Mouse (Mus musculus) heart, postnatal 36 days (tissue): ENCODE results near the gene Nudt2. TPM values are rescaled to one million over a fixed set of nuclear protein-coding genes. Genes with fewer than 3 reads are reported as not detected.

ENCODE experiments used
- DNase-seq, 2 experiments: peaks; one replicate each; pipeline ENCODE4 v3.0.0; 2021 to 2022
- intact Hi-C: fragments of 180-260 bp; cut with DNase I; formaldehyde crosslinking; loops from one replicate; pipeline ENCODE4 v1.15.1; 2025
- total RNA-seq, 2 experiments: library from RNA; stranded (reverse); gene quantifications; 2 replicates each; pipeline ENCODE4 v1.2.3; 2021

Gene Nudt2
- total RNA-seq, 2 experiments from 2014 or later, result 29.0 to 32.7 TPM

DNA sequence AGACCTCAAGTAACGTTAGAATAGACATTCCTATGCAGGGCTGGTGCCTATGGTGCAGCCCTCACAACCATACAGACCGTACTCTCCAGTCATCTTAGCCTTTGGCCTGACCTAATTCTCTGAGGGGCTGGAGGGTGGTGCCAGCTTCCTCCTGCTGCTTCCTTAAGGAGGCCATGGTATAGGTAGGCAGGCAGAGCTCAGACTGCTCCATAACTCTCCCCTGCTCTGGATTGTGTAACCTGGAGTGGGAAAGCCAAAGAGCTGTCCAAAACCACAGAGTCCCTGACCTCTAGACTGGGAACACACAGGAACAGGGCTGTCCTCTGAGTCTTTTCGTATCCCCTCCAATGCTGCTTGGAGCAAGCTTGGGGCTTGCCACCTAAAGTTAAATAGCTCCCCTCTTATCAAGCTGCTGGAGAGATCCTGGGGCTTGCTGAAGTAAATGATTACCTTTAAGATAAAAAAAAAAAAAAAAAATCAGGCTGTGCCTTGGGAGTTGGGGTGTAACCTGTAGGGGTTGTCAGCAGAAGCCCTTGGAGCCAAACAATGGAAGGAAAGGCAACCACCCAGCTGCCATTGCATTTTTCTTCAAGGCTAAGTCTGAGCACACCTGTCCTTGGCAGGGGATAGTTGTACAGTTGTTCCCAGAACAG is 28.6 kb downstream of the Nudt2 start:
- intact Hi-C loops, result no loop called here

GRCm38 (mm10) chr4:41494378-41494777 is 29.4 kb downstream of the Nudt2 start:
- intact Hi-C loops, result no loop called here
- DNase-seq, result no peak

More for the DNA sequence above, 28.6 kb downstream of the Nudt2 start:
- DNase-seq, result no peak

DNA sequence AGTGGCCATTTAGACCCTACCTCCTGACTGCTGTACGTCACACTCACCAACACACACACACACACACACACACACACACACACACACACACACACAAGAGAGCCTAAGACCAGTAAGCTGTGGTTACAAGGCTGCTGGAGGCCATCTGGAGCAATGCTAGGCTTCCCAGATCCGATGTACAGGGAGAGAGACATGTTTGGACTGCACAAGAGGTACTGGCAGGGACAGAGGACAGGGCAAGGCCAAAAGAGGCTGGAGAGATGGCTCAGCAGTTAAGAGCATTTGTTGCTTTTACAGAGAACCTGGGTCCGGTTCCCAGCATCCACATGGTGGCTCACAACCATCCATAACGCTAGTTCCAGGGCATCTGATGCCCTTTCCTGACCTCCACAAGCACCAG is 30.1 kb downstream of the Nudt2 start:
- intact Hi-C loops, result no loop called here
- no peak for DNase-seq

DNA sequence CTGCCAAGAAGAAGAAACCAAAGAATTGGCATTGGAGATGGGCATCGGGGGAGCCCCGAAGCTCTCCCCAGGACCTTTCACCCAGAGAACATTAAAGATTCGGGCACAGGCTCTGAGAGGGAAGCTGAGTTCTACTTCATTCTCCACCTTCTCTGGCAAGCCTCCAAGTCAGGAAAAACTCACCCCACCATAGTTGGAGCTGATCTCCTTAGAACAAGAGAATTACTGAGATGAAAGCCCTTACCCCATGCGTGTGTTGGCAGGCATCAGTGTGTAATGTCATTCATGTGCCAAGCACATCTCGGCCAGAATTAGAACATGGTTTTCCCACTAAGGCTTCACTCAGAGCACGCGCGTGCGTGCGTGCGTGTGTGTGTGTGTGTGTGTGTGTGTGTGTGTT is 30.9 kb downstream of the Nudt2 start:
- DNase-seq, result no peak
- intact Hi-C loops, result no loop called here

DNA sequence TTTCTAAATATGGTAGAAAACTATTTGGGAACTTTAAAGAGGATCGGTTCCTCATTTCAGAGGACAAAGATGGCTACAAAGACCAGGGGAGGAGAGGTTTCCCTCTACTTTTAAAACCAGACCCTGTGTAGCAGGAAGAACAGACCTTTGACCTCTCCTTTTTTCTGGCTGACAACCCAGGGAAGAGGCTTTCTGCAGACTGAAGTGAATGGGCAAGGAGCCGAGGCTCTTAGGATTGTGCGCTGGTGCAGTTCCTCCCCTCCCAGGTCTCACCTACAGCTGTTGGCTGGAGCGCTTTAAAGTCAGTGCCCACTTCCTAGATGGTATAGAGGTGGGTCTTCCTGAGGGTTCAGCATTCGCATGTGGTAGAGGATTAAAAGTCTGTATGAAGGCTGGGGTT is 32.1 kb downstream of the Nudt2 start:
- intact Hi-C loops, result no loop called here
- no peak for DNase-seq

- intact Hi-C loops, result no loop called here
- no peak for DNase-seq
Measured at GRCm38 (mm10) chr4:41497579-41497978, 32.6 kb downstream of the Nudt2 start.

DNA sequence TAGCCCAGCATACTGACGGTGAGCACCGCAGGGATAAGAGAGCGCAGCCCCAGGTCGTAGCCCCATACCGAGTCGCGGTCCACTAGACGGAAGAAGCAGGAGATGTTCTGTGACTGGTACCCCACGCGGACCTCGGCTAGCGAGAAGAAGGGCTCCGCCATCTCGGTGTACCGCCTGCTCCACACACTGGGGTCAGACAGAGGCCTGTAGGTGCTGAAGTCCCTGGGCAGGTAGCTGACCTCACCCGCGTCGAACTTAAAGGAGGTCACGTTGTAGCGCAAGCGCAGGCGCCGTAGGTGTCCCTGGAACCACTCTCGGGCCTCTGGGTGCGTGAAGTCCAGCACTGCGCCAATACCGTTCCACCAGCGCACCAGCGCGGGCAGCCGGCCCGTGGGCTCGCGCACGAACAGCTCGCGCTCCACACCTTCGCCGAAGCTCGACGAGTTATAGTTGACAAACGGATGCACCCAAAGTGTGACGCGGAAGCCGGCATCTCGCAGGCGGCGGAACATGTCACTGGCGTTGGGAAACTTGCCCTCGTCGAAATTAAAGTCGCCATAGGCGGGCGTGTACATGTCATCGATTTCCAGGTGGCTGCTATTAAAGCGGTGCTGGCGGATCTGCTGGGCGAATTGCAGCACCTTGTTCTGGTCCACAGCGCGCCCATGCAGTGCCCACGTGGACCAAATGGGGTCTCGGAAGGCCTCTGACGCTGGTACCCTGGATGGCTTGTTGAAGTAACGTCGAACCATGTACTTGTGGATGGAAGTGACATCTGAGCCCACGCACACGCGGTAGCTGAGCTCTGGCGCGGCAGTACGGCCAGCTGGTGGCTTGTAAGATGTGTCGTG is 33.3 kb downstream of the Nudt2 start:
- intact Hi-C loops, result no loop called here
- no peak for DNase-seq

- DNase-seq, result no peak
- intact Hi-C loops, result no loop called here
Measured at GRCm38 (mm10) chr4:41498921-41499391, 34.0 kb downstream of the Nudt2 start.

GRCm38 (mm10) chr4:41499619-41500018 is 34.7 kb downstream of the Nudt2 start:
- DNase-seq, result no peak
- intact Hi-C loops, result no loop called here

DNA sequence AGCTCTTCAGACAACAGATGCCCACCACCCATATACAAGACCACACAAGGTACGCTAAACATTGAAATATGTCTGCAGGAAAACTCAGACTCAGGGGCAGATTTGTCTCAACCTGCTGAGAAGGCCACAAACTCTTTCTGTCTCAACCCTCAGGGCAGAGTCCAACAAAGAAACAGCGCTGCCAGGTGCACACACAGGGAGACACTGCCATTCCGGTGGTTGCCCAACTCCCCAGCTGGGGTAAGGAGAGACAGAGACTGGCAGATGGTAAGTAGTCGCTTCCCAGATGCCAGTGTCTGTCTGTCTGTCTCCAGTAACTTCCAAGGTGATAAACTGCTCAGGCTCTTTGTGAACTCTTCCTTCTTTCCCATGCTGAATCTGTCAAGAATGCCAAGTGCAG is 35.8 kb downstream of the Nudt2 start:
- DNase-seq, result no peak
- intact Hi-C loops, result no loop called here

- intact Hi-C loops, result no loop called here
- DNase-seq, result no peak
Measured at GRCm38 (mm10) chr4:41502171-41502940, 37.4 kb downstream of the Nudt2 start.

DNA sequence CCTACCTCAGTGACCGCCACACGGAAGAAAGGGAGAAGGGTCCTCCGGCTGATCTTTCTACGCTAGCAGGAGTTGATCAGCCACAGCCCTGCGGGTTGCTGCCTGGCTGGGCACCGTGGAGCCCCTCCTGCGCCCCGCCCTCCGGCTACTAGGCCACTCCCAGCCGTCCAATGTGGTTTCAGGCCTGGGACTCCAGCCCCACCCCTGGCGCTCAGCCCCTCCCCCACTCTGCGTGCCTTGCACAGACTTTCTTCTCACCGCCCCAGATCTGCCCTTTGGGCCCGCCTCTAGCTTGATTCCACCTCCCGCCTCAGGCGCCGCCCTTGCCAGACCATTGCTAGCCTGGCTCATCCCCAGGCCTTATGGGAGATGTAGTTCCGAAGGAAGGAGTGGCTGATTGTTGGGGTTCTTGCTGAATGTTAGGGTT is 38.0 kb downstream of the Nudt2 start, which contains the start of gene AI464131:
AI464131 (minus strand) TSS at position 91 of the 427 bp plus-strand sequence.
- intact Hi-C loops, result no loop called here
- DNase-seq, result peak; percentile 93 to 96

DNA sequence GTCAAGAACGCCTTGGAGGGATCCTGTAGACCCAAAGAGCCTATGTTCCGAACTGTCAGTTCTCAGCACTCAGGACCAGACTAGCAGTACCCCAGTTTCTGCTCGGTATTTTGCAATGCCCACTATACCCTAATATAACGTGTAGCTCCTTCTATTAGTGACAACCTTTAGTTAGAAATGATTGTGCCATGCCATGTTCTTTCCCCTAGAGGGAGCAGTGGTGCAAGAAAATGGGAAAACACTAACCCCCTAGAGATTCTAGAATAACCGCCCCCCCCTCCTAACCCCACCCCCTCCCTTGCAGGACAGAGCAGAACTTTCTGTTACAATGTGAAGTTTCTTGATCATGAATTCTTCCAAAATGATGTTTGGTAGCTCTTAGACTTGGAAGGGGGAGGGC is 39.4 kb downstream of the Nudt2 start:
- intact Hi-C loops, result no loop called here
- DNase-seq, result no peak

DNA sequence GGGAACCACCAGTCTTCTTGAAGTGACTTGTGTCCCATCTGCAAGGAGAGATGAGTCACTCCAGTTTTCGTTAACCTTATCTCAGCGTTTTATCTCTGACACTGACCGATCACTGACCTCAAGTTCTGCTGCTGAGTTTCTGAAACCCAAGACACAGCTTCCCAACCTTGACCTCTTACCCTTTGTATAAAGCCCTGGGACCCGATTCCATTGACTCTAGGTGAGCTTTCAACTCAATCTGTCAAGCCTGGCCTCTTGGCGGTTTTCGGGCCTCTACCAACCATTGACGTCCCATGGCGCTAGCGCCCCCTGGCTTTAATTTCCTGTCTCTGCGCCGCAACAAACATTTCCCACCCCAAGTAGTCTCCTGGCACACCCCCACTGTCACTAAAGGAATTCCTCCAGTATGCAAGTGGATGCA is 40.2 kb downstream of the Nudt2 start:
- no peak for DNase-seq
- intact Hi-C loops, result no loop called here

DNA sequence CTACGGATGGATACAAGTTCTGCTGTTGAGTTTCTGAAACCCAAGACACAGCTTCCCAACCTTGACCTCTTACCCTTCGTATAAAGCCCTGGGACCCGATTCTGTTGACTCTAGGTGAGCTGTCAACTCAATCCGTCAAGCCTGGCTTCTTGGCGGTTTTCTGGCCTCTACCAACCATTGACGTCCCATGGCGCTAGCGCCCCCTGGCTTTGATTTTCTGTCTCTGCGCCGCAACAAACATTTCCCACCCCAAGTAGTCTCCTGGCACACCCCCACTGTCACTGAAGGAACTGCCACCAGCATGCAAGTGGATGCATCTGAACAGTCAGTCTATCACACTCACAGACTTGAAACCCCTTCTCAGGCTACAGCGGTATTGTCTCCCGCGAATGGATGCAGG is 41.2 kb downstream of the Nudt2 start:
- intact Hi-C loops, result loop anchor here (2.0 kb wide), 1 partner anchor 37 kb away; no protein-coding TSS in a partner anchor
- peak; percentile 45 to 47 for DNase-seq

DNA sequence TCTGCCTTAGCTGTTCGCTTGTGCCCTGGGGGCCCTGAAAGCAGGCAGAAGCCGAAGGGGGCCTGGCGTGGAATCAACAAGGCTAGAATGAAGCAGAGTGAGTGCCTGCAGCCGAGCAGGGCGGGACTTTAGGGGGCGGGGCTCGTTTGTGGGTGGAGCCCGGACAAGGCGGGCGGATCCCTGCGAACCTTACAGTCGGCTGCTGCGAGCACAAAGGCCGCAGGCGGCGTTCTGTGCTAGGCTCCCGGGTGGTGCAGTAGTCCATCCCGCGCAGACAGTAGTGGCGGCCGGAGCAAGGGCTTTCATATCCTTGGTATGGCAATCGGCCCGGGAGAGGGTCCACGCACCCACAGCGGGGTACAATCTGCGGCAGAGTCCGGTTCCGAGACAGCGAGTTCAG is 42.0 kb downstream of the Nudt2 start:
- intact Hi-C loops, result loop anchor here (2.0 kb wide), 1 partner anchor 38 kb away; no protein-coding TSS in a partner anchor
- DNase-seq, result peak; percentile 83 to 87

DNA sequence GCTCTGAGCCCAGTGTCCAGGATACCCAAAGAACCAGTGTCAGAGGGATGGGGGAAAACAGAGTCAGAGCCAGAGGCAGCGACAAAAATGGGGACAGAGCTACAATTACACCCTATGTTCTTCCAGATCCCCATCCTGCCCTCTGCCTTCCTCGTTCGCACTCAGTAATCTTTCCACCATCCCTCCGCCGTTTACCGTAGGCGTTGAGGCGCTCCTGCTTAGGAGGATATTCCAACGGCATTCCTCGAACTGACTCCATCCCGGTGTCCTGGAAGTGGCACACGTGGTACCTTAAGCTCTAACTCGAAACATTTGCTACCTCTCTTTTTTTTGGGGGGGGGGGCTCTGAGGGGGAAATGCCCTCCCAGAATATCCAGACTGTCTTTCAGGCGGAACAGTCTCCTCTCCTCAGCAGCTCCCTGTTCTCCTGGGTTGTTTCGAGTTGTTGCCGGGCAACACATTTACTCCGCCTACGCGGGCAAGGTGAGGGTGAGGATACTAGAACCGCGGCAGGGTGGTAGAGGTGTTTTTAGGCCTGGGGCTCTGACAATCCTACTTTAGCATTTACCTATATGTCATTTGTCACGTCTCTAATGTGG is 42.5 kb downstream of the Nudt2 start:
- no peak for DNase-seq
- intact Hi-C loops, result loop anchor here (2.0 kb wide), 1 partner anchor 39 kb away; no protein-coding TSS in a partner anchor

GRCm38 (mm10) chr4:41507998-41508397 is 43.0 kb downstream of the Nudt2 start:
- no peak for DNase-seq
- intact Hi-C loops, result loop anchor here (2.0 kb wide), 1 partner anchor 39 kb away; no protein-coding TSS in a partner anchor

DNA sequence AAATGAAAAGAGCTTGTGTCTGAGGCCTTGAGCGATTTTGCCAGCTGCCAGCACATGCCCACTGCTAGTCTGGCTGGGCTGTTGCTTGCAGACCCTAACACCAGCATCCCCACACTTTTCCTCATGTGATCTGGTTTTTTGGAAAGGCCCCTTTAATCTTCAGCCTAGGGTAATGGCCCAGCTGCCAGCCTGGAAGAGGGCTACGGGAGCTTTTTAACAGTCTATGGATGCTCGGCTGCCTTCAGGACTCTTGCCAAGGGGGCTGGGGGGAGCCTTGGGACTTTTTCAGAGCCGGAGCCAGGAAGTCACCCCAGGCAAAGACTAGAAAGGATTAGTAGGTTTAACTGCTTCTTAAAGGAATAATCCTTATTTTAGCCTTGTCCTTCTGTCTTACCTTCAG is 48.4 kb downstream of the Nudt2 start:
- no peak for DNase-seq
- intact Hi-C loops, result no loop called here

- no peak for DNase-seq
Measured at GRCm38 (mm10) chr4:41513714-41514113, 48.8 kb downstream of the Nudt2 start.

More at GRCm38 (mm10) chr4:41513714-41514113, 48.8 kb downstream of the Nudt2 start:
- intact Hi-C loops, result no loop called here
